Mouse (Mus musculus): ENCODE measurements around the gene Rasal1. TPM values are rescaled to one million over a fixed set of nuclear protein-coding genes. Genes with fewer than 3 reads are reported as not detected.

Gene Rasal1
- polyA plus RNA-seq, 1 experiment from 2014 or later, result 0.49 TPM

DNA sequence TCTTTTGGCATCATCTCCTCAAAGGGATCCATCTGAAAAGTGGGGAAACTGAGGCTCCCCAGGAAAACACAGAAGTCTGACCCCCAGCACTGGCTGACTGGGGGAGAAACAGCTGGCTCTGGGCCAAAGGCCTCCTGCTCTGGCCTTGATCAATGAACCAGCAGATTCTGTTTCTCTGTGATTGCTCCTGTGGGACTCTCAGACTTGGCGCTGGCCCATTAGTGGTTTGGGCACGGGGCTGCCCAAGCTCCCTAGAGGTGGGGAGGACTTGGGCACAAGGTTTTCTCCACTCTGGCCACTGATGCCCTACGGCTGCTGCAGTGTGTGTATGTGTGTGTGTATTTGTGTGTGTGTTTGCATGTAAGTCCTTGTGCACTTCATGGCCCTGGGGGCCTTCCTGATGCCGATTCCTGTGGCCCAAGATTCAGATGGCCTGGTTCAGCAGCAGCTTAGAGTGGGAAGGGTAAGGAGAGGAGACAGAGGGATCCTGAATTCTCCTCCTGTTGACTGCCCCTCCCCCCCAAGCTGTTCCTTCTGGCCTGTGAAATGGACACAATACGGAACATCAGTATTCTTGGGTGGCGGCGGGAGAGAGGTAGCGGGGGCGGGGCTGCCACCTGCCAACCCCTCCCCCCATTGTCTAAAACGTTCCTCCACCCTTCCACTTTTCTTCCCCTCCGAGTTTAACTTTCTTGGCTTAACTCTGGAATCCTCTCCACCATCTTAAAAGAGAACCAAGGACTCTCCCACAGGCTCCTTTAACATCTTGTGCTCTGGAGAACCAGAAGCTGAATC, 52.6 kb downstream of the Rasal1 start:
- no peaks in the 10 kb centered on the region for H3K9me3 ChIP-seq
- H3K27me3 ChIP-seq, result peaks cover 61% of the 10 kb centered on the region
- H3K27ac ChIP-seq, result no peak overlapping the region
- 0 out of 2 replicates have a peak, but pooled peaks cover 4% of the 10 kb centered on the region for H3K4me1 ChIP-seq
- no peak overlapping the region for H3K4me2 ChIP-seq
- no peak; the same call in 1 of the 2 replicates for ATAC-seq (ENCODE audit: insufficient number of reproducible peaks, low FRiP score, low TSS enrichment, low read depth)
- H3K9ac ChIP-seq, result no peak overlapping the region
- WGBS, result 56% methylated on average over 11 of the region's 11 CpGs
- no peak overlapping the region for H3K4me3 ChIP-seq
- H3K36me3 ChIP-seq, result no peaks in the 10 kb centered on the region

GRCm38 (mm10) chr5:120702421-120702820, 53.8 kb downstream of the Rasal1 start:
- H3K4me1 ChIP-seq, result peaks cover 12% of the 10 kb centered on the region
- H3K4me2 ChIP-seq, result no peak overlapping the region
- H3K27me3 ChIP-seq, result peaks cover 53% of the 10 kb centered on the region
- ATAC-seq (ENCODE audit: insufficient number of reproducible peaks, low FRiP score, low TSS enrichment, low read depth), result no peak
- no peaks in the 10 kb centered on the region for H3K36me3 ChIP-seq
- WGBS, result 72% methylated on average over 4 of the region's 4 CpGs
- H3K27ac ChIP-seq, result no peak overlapping the region
- no peaks in the 10 kb centered on the region for H3K9me3 ChIP-seq
- H3K9ac ChIP-seq, result no peak overlapping the region
- no peak overlapping the region for H3K4me3 ChIP-seq

DNA sequence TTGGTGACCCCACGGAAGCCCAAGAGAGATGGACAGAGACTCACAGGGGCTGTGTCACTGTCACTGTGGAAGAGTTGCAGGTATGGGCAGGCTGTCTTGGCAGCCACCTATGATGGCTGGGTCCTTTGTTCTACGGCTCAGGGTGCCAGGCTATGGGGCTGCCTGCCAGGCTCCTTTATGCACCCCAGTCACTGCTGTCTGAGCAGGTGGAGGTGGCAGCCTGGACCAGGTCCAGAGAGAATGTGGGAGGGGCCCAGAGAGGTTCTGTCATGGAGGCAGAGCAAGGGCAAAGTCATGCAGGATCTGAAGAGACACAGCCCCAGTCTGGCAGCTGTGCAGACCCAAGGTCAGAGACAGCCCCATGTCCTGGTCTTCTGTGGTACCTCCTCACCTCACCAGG, 54.4 kb downstream of the Rasal1 start:
- ATAC-seq (ENCODE audit: insufficient number of reproducible peaks, low FRiP score, low TSS enrichment, low read depth), result no peak
- H3K4me1 ChIP-seq, result peaks cover 17% of the 10 kb centered on the region
- H3K27ac ChIP-seq, result no peak overlapping the region
- no peaks in the 10 kb centered on the region for H3K9me3 ChIP-seq
- H3K36me3 ChIP-seq, result no peaks in the 10 kb centered on the region
- no peak overlapping the region for H3K4me3 ChIP-seq
- WGBS, result 74% methylated on average over 2 of the region's 2 CpGs
- no peak overlapping the region for H3K9ac ChIP-seq
- no peak overlapping the region for H3K4me2 ChIP-seq
- H3K27me3 ChIP-seq, result peaks cover 57% of the 10 kb centered on the region

- Histone ChIP-seq H3K9ac (no peak overlapping the region), H3K9me3 (no peaks in the 10 kb centered on the region), H3K36me3 (no peaks in the 10 kb centered on the region), H3K27ac (no peak overlapping the region), H3K4me3 (no peak overlapping the region), H3K4me2 (no peak overlapping the region), H3K27me3 (peaks cover 60% of the 10 kb centered on the region), H3K4me1 (peaks cover 17% of the 10 kb centered on the region)
- no peak for ATAC-seq (ENCODE audit: insufficient number of reproducible peaks, low FRiP score, low TSS enrichment, low read depth)
- 72% methylated on average over 3 of the region's 3 CpGs for WGBS
Measured at GRCm38 (mm10) chr5:120703660-120704059, 55.0 kb downstream of the Rasal1 start.

- Histone ChIP-seq H3K36me3 (no peaks in the 10 kb centered on the region), H3K4me1 (peaks cover 14% of the 10 kb centered on the region), H3K4me3 (no peak overlapping the region), H3K9ac (no peak overlapping the region), H3K27me3 (peaks cover 60% of the 10 kb centered on the region), H3K9me3 (no peaks in the 10 kb centered on the region), H3K27ac (no peak overlapping the region), H3K4me2 (no peak overlapping the region)
- ATAC-seq (ENCODE audit: insufficient number of reproducible peaks, low FRiP score, low TSS enrichment, low read depth), result no peak
- 39% methylated on average over 6 of the region's 6 CpGs for WGBS
Measured at GRCm38 (mm10) chr5:120704421-120704820, 55.8 kb downstream of the Rasal1 start.

GRCm38 (mm10) chr5:120706541-120706940, 57.9 kb downstream of the Rasal1 start:
- no peak overlapping the region for H3K4me3 ChIP-seq
- peaks cover 65% of the 10 kb centered on the region for H3K27me3 ChIP-seq
- H3K9me3 ChIP-seq, result no peaks in the 10 kb centered on the region
- no peak overlapping the region for H3K9ac ChIP-seq
- ATAC-seq (ENCODE audit: insufficient number of reproducible peaks, low FRiP score, low TSS enrichment, low read depth), result no peak
- H3K4me2 ChIP-seq, result peak overlapping the region; percentile 14; the same call in 1 of the 2 replicates
- H3K36me3 ChIP-seq, result no peaks in the 10 kb centered on the region
- WGBS, result 9% methylated on average over 16 of the region's 16 CpGs
- H3K27ac ChIP-seq, result no peak overlapping the region
- peaks cover 35% of the 10 kb centered on the region for H3K4me1 ChIP-seq

GRCm38 (mm10) chr5:120706976-120707375, 58.4 kb downstream of the Rasal1 start:
- Histone ChIP-seq H3K4me2 (peak overlapping the region; percentile 14; the same call in 1 of the 2 replicates), H3K9me3 (no peaks in the 10 kb centered on the region), H3K9ac (no peak overlapping the region), H3K4me3 (no peak overlapping the region), H3K36me3 (no peaks in the 10 kb centered on the region), H3K4me1 (peaks cover 36% of the 10 kb centered on the region), H3K27me3 (peaks cover 69% of the 10 kb centered on the region), H3K27ac (no peak overlapping the region)
- ATAC-seq (ENCODE audit: insufficient number of reproducible peaks, low FRiP score, low TSS enrichment, low read depth), result no peak
- 49% methylated on average over 12 of the region's 13 CpGs for WGBS

DNA sequence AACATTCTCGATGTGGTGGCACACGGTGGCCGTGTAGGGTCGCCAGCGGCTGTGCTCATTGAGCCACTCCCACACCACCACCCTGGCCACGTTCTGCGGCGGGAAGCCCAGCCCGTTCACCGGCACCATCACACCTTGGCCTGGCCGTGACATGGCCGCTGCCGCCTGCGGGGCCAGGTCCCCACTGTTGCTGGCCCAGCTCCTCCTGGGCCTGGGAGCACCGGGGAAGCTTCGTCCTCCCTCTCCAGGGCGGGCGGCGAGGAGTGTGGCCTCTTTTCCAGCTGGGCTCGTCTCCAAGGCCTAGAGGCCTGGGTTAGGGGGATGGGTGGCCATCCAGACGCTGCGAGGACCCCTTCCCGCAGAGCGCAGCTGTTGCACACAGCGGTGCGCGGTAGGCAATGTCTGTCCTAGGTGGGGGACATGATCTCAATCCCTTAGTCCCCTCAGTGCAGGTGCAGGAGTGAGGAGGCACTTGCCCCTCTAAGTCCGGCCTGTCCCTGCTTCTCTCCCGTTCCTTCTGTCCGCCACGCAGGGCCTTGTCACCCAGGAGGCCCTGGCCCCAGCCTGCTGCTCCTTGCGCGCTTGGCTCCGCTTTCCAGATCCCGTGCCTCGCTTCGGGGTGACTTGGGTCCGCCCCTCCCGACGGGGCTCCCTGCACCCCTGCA, 61.7 kb downstream of the Rasal1 start:
- peaks cover 36% of the 10 kb centered on the region for H3K4me1 ChIP-seq
- H3K9me3 ChIP-seq, result no peaks in the 10 kb centered on the region
- no peak for ATAC-seq (ENCODE audit: insufficient number of reproducible peaks, low FRiP score, low TSS enrichment, low read depth)
- peak overlapping the region; percentile 90 for H3K4me2 ChIP-seq
- H3K36me3 ChIP-seq, result no peaks in the 10 kb centered on the region
- no peak overlapping the region for H3K27ac ChIP-seq
- 3% methylated on average over 40 of the region's 40 CpGs for WGBS
- H3K27me3 ChIP-seq, result peaks cover 84% of the 10 kb centered on the region
- peak overlapping the region; percentile 45 for H3K4me3 ChIP-seq
- peak overlapping the region; percentile 11; the same call in 1 of the 2 replicates for H3K9ac ChIP-seq

DNA sequence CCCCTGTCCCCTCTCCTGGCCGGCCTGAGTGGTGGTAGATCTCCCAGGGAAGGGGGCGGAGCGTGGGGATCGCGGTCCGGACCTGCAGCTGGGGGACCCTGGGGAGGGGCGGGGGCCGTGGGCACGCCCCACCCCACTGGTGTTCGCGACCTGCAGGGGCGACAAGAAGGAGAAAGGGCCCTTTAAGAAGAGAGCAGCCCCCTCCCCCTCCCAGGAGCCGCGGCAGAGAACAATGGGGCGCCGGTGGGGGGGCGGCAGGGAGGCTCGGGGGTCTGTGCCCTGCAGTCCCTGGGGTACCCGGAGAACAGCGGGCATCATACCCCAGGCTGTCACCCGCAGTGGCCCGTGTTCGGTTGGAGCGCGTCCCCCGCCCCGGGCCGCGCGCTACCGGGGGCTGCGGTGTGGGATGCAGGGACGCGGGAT, 62.2 kb downstream of the Rasal1 start:
- Histone ChIP-seq H3K4me3 (peak overlapping the region; percentile 45), H3K9me3 (no peaks in the 10 kb centered on the region), H3K4me1 (peaks cover 36% of the 10 kb centered on the region), H3K9ac (peak overlapping the region; percentile 11; the same call in 1 of the 2 replicates), H3K27me3 (peaks cover 82% of the 10 kb centered on the region), H3K27ac (no peak overlapping the region), H3K4me2 (peak overlapping the region; percentile 90), H3K36me3 (no peaks in the 10 kb centered on the region)
- no peak for ATAC-seq (ENCODE audit: insufficient number of reproducible peaks, low FRiP score, low TSS enrichment, low read depth)
- WGBS, result 2% methylated on average over 29 of the region's 34 CpGs

DNA sequence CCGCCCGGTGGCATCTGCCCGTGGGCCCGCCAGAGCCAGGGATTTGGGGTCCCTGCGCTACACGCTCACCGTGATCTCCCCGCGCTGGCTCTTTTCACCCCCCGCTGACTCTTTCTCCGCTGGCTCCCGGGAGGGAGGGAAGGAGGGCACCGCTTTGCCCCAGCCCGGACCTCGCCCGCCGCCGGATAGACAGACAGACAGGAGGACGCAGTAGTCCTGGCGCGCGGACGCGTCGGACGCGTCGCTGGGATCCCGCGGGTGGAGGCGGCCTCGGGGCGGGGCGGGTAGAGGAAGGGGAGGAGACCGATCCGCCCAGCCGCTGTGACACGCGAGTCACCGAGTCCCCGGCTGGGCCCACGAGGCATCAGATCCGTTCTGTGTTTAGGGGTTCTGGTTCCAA, 62.8 kb downstream of the Rasal1 start:
- no peaks in the 10 kb centered on the region for H3K36me3 ChIP-seq
- WGBS, result under 1% methylated on average over 39 of the region's 43 CpGs
- peak overlapping the region; percentile 14; the same call in 1 of the 2 replicates for H3K9ac ChIP-seq
- peaks cover 34% of the 10 kb centered on the region for H3K4me1 ChIP-seq
- no peak for ATAC-seq (ENCODE audit: insufficient number of reproducible peaks, low FRiP score, low TSS enrichment, low read depth)
- no peak overlapping the region for H3K27ac ChIP-seq
- no peaks in the 10 kb centered on the region for H3K9me3 ChIP-seq
- peak overlapping the region; percentile 45 for H3K4me3 ChIP-seq
- peaks cover 84% of the 10 kb centered on the region for H3K27me3 ChIP-seq
- peak overlapping the region; percentile 90 for H3K4me2 ChIP-seq

DNA sequence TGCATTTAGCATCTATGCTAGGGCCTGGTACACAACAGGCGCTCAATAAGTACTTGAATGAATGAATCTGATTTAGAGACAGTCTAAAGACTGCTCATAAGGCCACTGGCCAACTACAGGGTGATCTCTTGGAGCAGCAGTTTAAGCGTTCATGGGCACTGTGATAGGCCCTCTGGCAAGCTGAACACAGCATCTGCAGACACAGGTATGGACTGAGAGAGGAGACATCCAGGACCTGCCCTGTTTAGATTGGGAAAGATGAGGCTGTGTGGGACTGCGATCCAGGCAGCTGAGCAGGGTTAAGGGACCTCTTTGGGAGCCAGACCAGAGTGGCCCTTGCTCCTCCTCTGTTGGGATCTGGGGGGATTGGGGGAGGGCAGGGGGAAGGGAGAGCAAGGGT, 63.2 kb downstream of the Rasal1 start, which contains the start of gene Dtx1:
Gene Dtx1, minus strand, starts transcription at position 101 of the 400 bp plus-strand sequence.
- Histone ChIP-seq H3K27ac (no peak within 1 kb of the TSS), H3K4me3 (peak within 1 kb of the TSS; percentile 45), H3K9me3 (no peaks in the 10 kb centered on the region), H3K9ac (peak within 1 kb of the TSS; percentile 14; the same call in 1 of the 2 replicates), H3K27me3 (peaks cover 84% of the 10 kb centered on the region), H3K36me3 (no peaks in the 10 kb centered on the region), H3K4me2 (peak within 1 kb of the TSS; percentile 90), H3K4me1 (peaks cover 30% of the 10 kb centered on the region)
- 24% methylated on average over 3 of the region's 3 CpGs for WGBS
- ATAC-seq (ENCODE audit: insufficient number of reproducible peaks, low FRiP score, low TSS enrichment, low read depth), result no peak

DNA sequence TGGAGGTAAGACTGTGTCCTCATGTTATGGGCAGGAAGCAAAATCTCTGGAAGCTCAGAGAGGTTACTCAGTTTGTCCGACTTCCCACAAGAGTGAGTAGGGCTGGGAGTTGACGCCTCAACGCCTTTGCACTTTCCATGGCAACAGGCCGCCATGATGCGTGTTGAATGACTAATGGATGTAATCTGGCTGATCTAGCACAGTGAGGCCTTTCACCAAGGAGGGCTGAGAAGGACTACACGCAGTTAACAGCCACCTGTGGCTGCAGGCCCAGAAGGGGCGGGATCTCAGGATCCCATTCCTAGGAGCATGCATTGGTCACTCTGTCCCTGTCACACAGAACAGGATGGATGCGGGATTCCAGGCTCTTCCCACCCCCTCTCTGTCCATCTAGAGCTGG, 64.1 kb downstream of the Rasal1 start:
- peaks cover 79% of the 10 kb centered on the region for H3K27me3 ChIP-seq
- H3K4me1 ChIP-seq, result peaks cover 25% of the 10 kb centered on the region
- H3K9ac ChIP-seq, result no peak overlapping the region
- H3K4me2 ChIP-seq, result no peak overlapping the region
- H3K4me3 ChIP-seq, result no peak overlapping the region
- H3K9me3 ChIP-seq, result no peaks in the 10 kb centered on the region
- 68% methylated on average over 8 of the region's 8 CpGs for WGBS
- no peaks in the 10 kb centered on the region for H3K36me3 ChIP-seq
- H3K27ac ChIP-seq, result no peak overlapping the region
- ATAC-seq (ENCODE audit: insufficient number of reproducible peaks, low FRiP score, low TSS enrichment, low read depth), result no peak

All from limb, embryonic 15.5 days (tissue).